Mouse (Mus musculus): ENCODE measurements around the gene Hlcs. TPM values are rescaled to one million over a fixed set of nuclear protein-coding genes. Genes with fewer than 3 reads are reported as not detected.

Gene Hlcs
- total and polyA plus RNA-seq, 3 experiments: 2.1 to 15.5 (median 3.1) TPM

GRCm38 (mm10) chr16:94356046-94356445, 42.7 kb upstream of the Hlcs start:
- no peak for DNase-seq (ENCODE audit: low spot score)

GRCm38 (mm10) chr16:94354450-94354849, 41.1 kb upstream of the Hlcs start:
- no peak overlapping the region for H3K4me3 ChIP-seq (ENCODE audit: low read depth, low read length)
- ATAC-seq (ENCODE audit: extremely low read depth, insufficient number of reproducible peaks, low FRiP score, poor library complexity, severe bottlenecking) (no peak), DNase-seq (ENCODE audit: low spot score) (no peak)
- no peaks in the 10 kb centered on the region for H3K9me3 ChIP-seq (replicated peaks)
- no peaks in the 10 kb centered on the region for H3K36me3 ChIP-seq (replicated peaks)
- peaks cover 26% of the 10 kb centered on the region for H3K27me3 ChIP-seq (ENCODE audit: insufficient read depth, low read length)
- H3K4me1 ChIP-seq (ENCODE audit: insufficient read depth, low read depth, low read length): peaks cover 29% of the 10 kb centered on the region
- TF ChIP-seq CTCF (IDR thresholded peaks at IDR 0.05; ENCODE audit: low read depth, low read length): no peak
- TF ChIP-seq GATA2 (IDR thresholded peaks at IDR 0.05; ENCODE audit: borderline replicate concordance, low read depth, low read length): no peak
- TF ChIP-seq GATA1 (IDR thresholded peaks at IDR 0.05; ENCODE audit: borderline replicate concordance, low read length): no peak
- no peak for TF ChIP-seq POLR2AphosphoS5 (IDR thresholded peaks at IDR 0.05; ENCODE audit: insufficient replicate concordance, low read depth, low read length)
- no peak for TF ChIP-seq TAL1 (conservative IDR thresholded peaks at IDR 0.05; ENCODE audit: low read depth, low read length)

More at GRCm38 (mm10) chr16:94356046-94356445, 42.7 kb upstream of the Hlcs start:
- Histone ChIP-seq H3K4me3 (ENCODE audit: low read depth, low read length) (no peak overlapping the region), H3K4me1 (ENCODE audit: insufficient read depth, low read depth, low read length) (peaks cover 16% of the 10 kb centered on the region), H3K36me3 (replicated peaks) (no peaks in the 10 kb centered on the region), H3K27me3 (ENCODE audit: insufficient read depth, low read length) (peaks cover 18% of the 10 kb centered on the region), H3K9me3 (replicated peaks) (no peaks in the 10 kb centered on the region)
- no peak for TF ChIP-seq GATA2 (IDR thresholded peaks at IDR 0.05; ENCODE audit: borderline replicate concordance, low read depth, low read length)
- no peak for TF ChIP-seq GATA1 (IDR thresholded peaks at IDR 0.05; ENCODE audit: borderline replicate concordance, low read length)
- ATAC-seq (ENCODE audit: extremely low read depth, insufficient number of reproducible peaks, low FRiP score, poor library complexity, severe bottlenecking): no peak

GRCm38 (mm10) chr16:94350287-94350677, 36.9 kb upstream of the Hlcs start:
- DNase-seq (ENCODE audit: low spot score): no peak
- no peak overlapping the region for H3K4me3 ChIP-seq (ENCODE audit: low read depth, low read length)
- H3K27me3 ChIP-seq (ENCODE audit: insufficient read depth, low read length): peaks cover 37% of the 10 kb centered on the region
- TF ChIP-seq POLR2AphosphoS5 (IDR thresholded peaks at IDR 0.05; ENCODE audit: insufficient replicate concordance, low read depth, low read length): no peak
- no peak for TF ChIP-seq CTCF (IDR thresholded peaks at IDR 0.05; ENCODE audit: low read depth, low read length)
- no peak for TF ChIP-seq GATA1 (IDR thresholded peaks at IDR 0.05; ENCODE audit: borderline replicate concordance, low read length)
- no peak for TF ChIP-seq TAL1 (conservative IDR thresholded peaks at IDR 0.05; ENCODE audit: low read depth, low read length)
- no peak for TF ChIP-seq GATA2 (IDR thresholded peaks at IDR 0.05; ENCODE audit: borderline replicate concordance, low read depth, low read length)
- no peak for ATAC-seq (ENCODE audit: extremely low read depth, insufficient number of reproducible peaks, low FRiP score, poor library complexity, severe bottlenecking)
- no peaks in the 10 kb centered on the region for H3K9me3 ChIP-seq (replicated peaks)
- H3K4me1 ChIP-seq (ENCODE audit: insufficient read depth, low read depth, low read length): peaks cover 16% of the 10 kb centered on the region
- H3K36me3 ChIP-seq (replicated peaks): no peaks in the 10 kb centered on the region

GRCm38 (mm10) chr16:94349588-94350286, 36.4 kb upstream of the Hlcs start:
- Histone ChIP-seq H3K4me3 (ENCODE audit: low read depth, low read length) (no peak overlapping the region), H3K9me3 (replicated peaks) (no peaks in the 10 kb centered on the region), H3K27me3 (ENCODE audit: insufficient read depth, low read length) (peaks cover 34% of the 10 kb centered on the region), H3K4me1 (ENCODE audit: insufficient read depth, low read depth, low read length) (peaks cover 16% of the 10 kb centered on the region), H3K36me3 (replicated peaks) (no peaks in the 10 kb centered on the region)
- TF ChIP-seq CTCF (IDR thresholded peaks at IDR 0.05; ENCODE audit: low read depth, low read length): no peak
- TF ChIP-seq GATA2 (IDR thresholded peaks at IDR 0.05; ENCODE audit: borderline replicate concordance, low read depth, low read length): no peak
- DNase-seq (ENCODE audit: low spot score) (no peak), ATAC-seq (ENCODE audit: extremely low read depth, insufficient number of reproducible peaks, low FRiP score, poor library complexity, severe bottlenecking) (no peak)

GRCm38 (mm10) chr16:94348779-94349178, 35.4 kb upstream of the Hlcs start:
- H3K4me3 ChIP-seq (ENCODE audit: low read depth, low read length): no peak overlapping the region
- TF ChIP-seq TAL1 (conservative IDR thresholded peaks at IDR 0.05; ENCODE audit: low read depth, low read length) (no peak), GATA2 (IDR thresholded peaks at IDR 0.05; ENCODE audit: borderline replicate concordance, low read depth, low read length) (no peak), POLR2AphosphoS5 (IDR thresholded peaks at IDR 0.05; ENCODE audit: insufficient replicate concordance, low read depth, low read length) (no peak), CTCF (IDR thresholded peaks at IDR 0.05; ENCODE audit: low read depth, low read length) (no peak), GATA1 (IDR thresholded peaks at IDR 0.05; ENCODE audit: borderline replicate concordance, low read length) (no peak)
- peaks cover 31% of the 10 kb centered on the region for H3K27me3 ChIP-seq (ENCODE audit: insufficient read depth, low read length)
- H3K36me3 ChIP-seq (replicated peaks): no peaks in the 10 kb centered on the region
- no peak for DNase-seq (ENCODE audit: low spot score)
- peaks cover 16% of the 10 kb centered on the region for H3K4me1 ChIP-seq (ENCODE audit: insufficient read depth, low read depth, low read length)
- no peak for ATAC-seq (ENCODE audit: extremely low read depth, insufficient number of reproducible peaks, low FRiP score, poor library complexity, severe bottlenecking)
- no peaks in the 10 kb centered on the region for H3K9me3 ChIP-seq (replicated peaks)

- H3K36me3 ChIP-seq (replicated peaks): no peaks in the 10 kb centered on the region
- no peak for ATAC-seq (ENCODE audit: extremely low read depth, insufficient number of reproducible peaks, low FRiP score, poor library complexity, severe bottlenecking)
- no peak for DNase-seq (ENCODE audit: low spot score)
- H3K9me3 ChIP-seq (replicated peaks): no peaks in the 10 kb centered on the region
- no peak overlapping the region for H3K4me3 ChIP-seq (ENCODE audit: low read depth, low read length)
- H3K27me3 ChIP-seq (ENCODE audit: insufficient read depth, low read length): peaks cover 23% of the 10 kb centered on the region
- no peak for TF ChIP-seq GATA2 (IDR thresholded peaks at IDR 0.05; ENCODE audit: borderline replicate concordance, low read depth, low read length)
- no peak for TF ChIP-seq GATA1 (IDR thresholded peaks at IDR 0.05; ENCODE audit: borderline replicate concordance, low read length)
- TF ChIP-seq POLR2AphosphoS5 (IDR thresholded peaks at IDR 0.05; ENCODE audit: insufficient replicate concordance, low read depth, low read length): no peak
- TF ChIP-seq CTCF (IDR thresholded peaks at IDR 0.05; ENCODE audit: low read depth, low read length): no peak
- no peak for TF ChIP-seq TAL1 (conservative IDR thresholded peaks at IDR 0.05; ENCODE audit: low read depth, low read length)
- H3K4me1 ChIP-seq (ENCODE audit: insufficient read depth, low read depth, low read length): peaks cover 16% of the 10 kb centered on the region
Measured at GRCm38 (mm10) chr16:94347080-94347731, 33.8 kb upstream of the Hlcs start.

All from G1E (cell line).